Mouse (Mus musculus) heart, postnatal 25 days (tissue): ENCODE results near the gene Atp9a. TPM values are rescaled to one million over a fixed set of nuclear protein-coding genes. Genes with fewer than 3 reads are reported as not detected.

Source experiments
- DNase-seq: peaks from one replicate; pipeline ENCODE4 v3.0.0; 2022; ENCODE audit warnings: low spot score
- intact Hi-C: fragments of 180-260 bp; cut with DNase I; formaldehyde crosslinking; loops from one replicate; pipeline ENCODE4 v1.15.1; 2025
- total RNA-seq, 2 experiments: library from RNA; stranded (reverse); gene quantifications; 2 replicates each; pipeline ENCODE4 v1.2.3; 2021

Atp9a gene
- total RNA-seq, 2 experiments from 2014 or later = 44.9 to 54.1 TPM

- intact Hi-C loops = loop anchor here (1.0 to 10.0 kb wide), 2 partner anchors 51 to 268 kb away; no protein-coding TSS in a partner anchor
- DNase-seq = no peak
Observed at GRCm38 (mm10) chr2:168742649-168743048, 440 bp upstream of the Atp9a start.

- peak; percentile 29 for DNase-seq
- intact Hi-C loops = loop anchor here (1.0 to 10.0 kb wide), 2 partner anchors 50 to 267 kb away; no protein-coding TSS in a partner anchor
Observed at GRCm38 (mm10) chr2:168741273-168742058, 743 bp downstream of the Atp9a start.

GRCm38 (mm10) chr2:168740496-168740895, 1.7 kb downstream of the Atp9a start:
- intact Hi-C loops = loop anchor here (10.0 kb wide), 1 partner anchor 266 kb away; no protein-coding TSS in a partner anchor
- no peak for DNase-seq

GRCm38 (mm10) chr2:168738854-168739253, 3.4 kb downstream of the Atp9a start:
- intact Hi-C loops = no loop called here
- DNase-seq = no peak

GRCm38 (mm10) chr2:168737878-168738277, 4.3 kb downstream of the Atp9a start:
- DNase-seq = peak; percentile 21
- intact Hi-C loops = no loop called here

GRCm38 (mm10) chr2:168734023-168734422, 8.2 kb downstream of the Atp9a start:
- DNase-seq = peak; percentile 13
- intact Hi-C loops = no loop called here

- intact Hi-C loops = no loop called here
- DNase-seq = no peak
Observed at GRCm38 (mm10) chr2:168731258-168731657, 11.0 kb downstream of the Atp9a start.

- no peak for DNase-seq
Observed at GRCm38 (mm10) chr2:168729736-168730135, 12.5 kb downstream of the Atp9a start.

GRCm38 (mm10) chr2:168728045-168728444, 14.2 kb downstream of the Atp9a start:
- no peak for DNase-seq
- intact Hi-C loops = no loop called here

More at GRCm38 (mm10) chr2:168729736-168730135, 12.5 kb downstream of the Atp9a start:
- intact Hi-C loops = no loop called here

- intact Hi-C loops = no loop called here
- no peak for DNase-seq
Observed at GRCm38 (mm10) chr2:168726007-168726406, 16.2 kb downstream of the Atp9a start.

GRCm38 (mm10) chr2:168721313-168721712, 20.9 kb downstream of the Atp9a start:
- no peak for DNase-seq

GRCm38 (mm10) chr2:168719742-168720141, 22.5 kb downstream of the Atp9a start:
- intact Hi-C loops = no loop called here
- no peak for DNase-seq

More at GRCm38 (mm10) chr2:168721313-168721712, 20.9 kb downstream of the Atp9a start:
- intact Hi-C loops = no loop called here

GRCm38 (mm10) chr2:168718735-168719134, 23.5 kb downstream of the Atp9a start:
- intact Hi-C loops = no loop called here
- DNase-seq = no peak

GRCm38 (mm10) chr2:168718267-168718666, 23.9 kb downstream of the Atp9a start:
- intact Hi-C loops = no loop called here
- DNase-seq = no peak

GRCm38 (mm10) chr2:168712199-168713176, 29.7 kb downstream of the Atp9a start:
- intact Hi-C loops = no loop called here
- DNase-seq = no peak

- no peak for DNase-seq
- intact Hi-C loops = no loop called here
Observed at GRCm38 (mm10) chr2:168710979-168711378, 31.2 kb downstream of the Atp9a start.

- DNase-seq = no peak
- intact Hi-C loops = no loop called here
Observed at GRCm38 (mm10) chr2:168707766-168708165, 34.4 kb downstream of the Atp9a start.

- DNase-seq = peak; percentile 33
- intact Hi-C loops = no loop called here
Observed at GRCm38 (mm10) chr2:168702266-168702665, 39.9 kb downstream of the Atp9a start.

GRCm38 (mm10) chr2:168695027-168695403, 47.2 kb downstream of the Atp9a start:
- intact Hi-C loops = no loop called here
- DNase-seq = no peak

GRCm38 (mm10) chr2:168694379-168695026, 47.7 kb downstream of the Atp9a start:
- intact Hi-C loops = no loop called here

More at GRCm38 (mm10) chr2:168694379-168695026, 47.7 kb downstream of the Atp9a start:
- DNase-seq = no peak
